Mouse (Mus musculus) gastrocnemius, postnatal 10 days (tissue): ENCODE data around the gene Cyren. TPM values are rescaled to one million over a fixed set of nuclear protein-coding genes. Genes with fewer than 3 reads are reported as not detected.

Experiments
- DNase-seq: peaks from one replicate; pipeline ENCODE4 v3.0.0; 2021; ENCODE audit warnings: mixed read lengths
- total RNA-seq, 2 experiments: library from RNA; stranded (reverse); gene quantifications; 2 replicates each; pipeline ENCODE4 v1.2.3; 2021

Cyren gene
- total RNA-seq, 2 experiments from 2014 or later, result 5.6 TPM

DNA sequence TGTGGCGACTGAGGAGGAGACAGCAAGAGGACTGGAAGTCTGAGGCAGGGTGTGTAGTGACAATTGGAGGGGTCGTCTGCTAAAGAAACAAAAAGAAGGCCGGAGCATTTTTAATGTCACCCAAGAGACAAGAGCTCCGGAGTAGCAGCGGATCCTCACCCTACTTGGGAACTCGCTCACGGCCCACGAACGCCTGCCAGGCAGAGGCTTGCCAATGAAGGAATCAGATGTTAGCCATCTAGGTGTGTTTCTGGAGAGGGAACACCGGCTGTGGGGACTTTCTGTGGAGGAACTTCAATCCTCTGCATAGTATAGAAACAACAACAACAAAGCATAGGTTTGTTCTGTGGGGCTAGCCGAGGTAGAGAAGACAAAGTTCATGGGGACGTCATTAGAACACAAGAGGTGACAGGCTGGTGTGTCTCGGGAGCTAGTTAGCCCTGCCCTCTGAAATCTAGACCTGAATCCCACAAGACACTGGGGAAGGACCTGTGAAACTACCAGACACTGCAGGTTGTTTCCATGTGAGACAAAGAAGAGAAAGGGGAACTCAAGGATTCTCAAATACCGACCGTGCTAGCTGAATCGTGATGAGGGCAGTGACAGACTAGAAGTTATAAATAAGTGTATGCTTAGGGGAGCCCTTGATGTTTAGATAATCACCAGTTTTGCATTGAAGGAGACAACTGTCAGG, 10.4 kb downstream of the Cyren start:
- no peak for DNase-seq

DNA sequence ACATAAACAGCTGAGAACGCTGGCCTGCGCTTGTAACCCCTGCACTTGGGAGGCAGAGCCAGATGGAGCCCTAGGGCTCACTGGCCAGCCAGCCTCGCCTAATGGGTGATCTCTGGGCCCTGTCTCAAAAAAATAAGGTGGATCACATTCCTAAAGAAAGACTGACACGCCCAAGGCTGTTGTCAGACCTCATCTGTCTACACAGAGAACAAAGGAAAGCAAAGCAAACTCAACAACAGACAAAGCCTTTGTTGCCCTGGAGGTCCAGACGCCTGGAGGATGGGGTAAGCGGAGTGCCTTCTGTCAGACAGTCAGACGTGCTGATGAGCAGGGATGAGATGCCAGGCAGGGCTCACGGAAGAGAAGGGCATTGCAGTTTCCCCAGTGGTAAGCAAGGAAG, 11.1 kb downstream of the Cyren start:
- no peak for DNase-seq

DNA sequence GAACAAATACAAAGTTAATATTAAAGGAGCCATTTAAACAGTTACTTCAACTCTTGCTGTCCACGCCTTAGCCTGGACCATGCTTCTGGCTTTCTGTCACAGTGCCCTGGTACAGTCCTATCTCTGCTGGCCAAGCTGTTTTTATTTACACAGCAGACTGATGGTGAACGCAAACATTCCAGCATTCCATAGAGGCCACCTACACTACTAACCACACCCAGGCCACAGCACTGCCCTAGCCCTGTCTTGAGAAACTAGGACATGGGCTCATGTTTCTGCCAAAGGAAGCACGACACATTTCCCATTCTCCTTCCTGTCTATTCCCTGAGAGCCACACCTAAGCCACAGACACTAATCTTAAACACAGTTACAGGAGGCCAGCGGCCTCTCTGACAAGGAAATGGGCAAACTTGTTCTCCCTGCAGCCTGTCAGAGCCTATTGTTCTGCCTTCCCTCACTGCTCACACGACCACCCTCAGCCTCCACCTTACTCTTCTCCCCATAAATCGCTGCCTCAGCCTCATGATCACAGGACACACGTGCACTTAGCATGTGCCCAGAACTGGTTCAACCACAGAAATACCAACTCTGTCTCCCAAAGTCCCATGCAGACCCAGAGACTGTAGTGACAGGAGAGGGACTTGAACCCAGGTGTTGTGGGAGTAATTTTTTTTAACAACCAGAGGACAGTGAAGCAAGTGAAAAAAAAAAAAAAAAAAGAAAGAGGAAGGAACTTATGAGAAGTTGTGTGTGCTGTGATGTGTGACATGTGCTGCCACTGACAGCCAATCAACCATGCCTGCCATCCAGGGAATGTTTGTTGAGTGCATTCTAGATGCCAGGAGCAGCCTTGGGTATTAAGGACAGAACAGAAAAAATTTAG, 11.9 kb downstream of the Cyren start:
- no peak for DNase-seq

DNA sequence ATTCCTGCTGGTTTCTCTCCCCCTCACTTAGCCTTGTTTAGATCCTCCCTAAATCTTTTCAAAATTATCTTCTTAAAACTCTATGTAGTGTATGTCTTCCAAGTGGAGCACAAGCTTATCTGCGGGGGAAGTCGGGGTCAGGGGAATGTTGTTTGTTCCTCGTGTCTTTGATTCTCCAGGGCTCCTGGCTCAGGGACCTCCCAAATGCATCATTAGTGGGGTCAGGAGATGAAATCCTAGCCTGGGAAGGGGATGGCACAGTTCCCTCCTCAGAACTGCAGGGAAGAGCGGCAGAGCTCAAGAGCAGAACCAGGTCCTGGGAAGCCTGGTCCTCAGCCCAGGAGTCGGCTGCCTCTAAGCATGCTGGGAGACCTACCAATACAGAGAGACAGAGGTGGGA, 12.6 kb downstream of the Cyren start:
- no peak for DNase-seq

- DNase-seq, result no peak
Measured at GRCm38 (mm10) chr6:34863786-34864514, 13.9 kb downstream of the Cyren start.

DNA sequence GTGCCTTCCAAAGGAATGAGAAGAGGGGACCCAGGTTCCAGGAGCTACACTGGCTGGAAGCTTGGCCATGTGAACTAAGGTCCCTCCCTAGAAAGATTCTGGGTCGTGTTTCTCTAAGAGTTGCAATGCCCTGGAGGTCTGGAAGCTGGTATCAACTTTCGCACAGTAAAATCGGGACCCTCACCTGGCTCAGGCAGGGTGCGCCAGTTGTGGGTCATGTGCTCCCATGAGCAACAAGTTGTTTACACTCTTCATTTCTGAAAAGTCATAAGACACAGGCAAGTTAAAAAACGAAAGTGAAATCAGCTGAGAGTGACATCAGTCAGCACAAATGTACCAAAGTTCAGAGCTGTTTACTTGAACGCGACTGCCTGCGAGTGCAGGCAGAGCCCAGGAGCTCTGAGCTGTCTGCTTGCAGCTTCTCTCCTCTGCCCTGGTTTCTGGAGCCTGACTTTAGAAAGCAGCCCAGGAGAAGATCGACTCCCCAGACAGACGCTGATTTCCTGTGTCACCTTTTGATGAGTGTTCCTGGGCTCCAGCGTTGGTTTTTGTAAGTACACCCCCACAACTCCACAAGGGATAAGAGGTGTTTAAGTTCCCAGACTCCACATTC, 15.0 kb downstream of the Cyren start, which contains the start of gene Tmem140:
Tmem140 (plus strand) TSS at position 356 of the 613 bp plus-strand sequence.
- peak; percentile 28 for DNase-seq

DNA sequence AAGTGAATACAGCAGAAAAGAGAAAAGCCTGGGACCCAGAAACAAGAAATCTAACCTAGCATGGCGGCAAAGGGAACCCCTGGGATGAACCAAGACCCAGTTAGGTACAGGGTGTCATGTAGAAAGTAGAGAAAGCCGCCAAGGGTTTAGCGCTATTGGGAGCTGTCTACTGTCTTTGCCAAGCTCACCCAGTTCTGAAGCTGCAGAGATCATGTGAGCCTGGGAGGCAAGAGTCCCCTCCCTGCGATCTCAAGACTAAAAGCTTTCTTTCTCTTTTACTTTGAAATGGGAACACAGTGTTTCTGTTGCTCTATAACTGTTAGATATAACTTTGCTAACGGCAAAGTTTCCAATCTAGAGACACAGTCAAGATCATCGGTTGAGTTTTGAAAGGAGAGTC, 15.5 kb downstream of the Cyren start:
- peak; percentile 11 for DNase-seq

DNA sequence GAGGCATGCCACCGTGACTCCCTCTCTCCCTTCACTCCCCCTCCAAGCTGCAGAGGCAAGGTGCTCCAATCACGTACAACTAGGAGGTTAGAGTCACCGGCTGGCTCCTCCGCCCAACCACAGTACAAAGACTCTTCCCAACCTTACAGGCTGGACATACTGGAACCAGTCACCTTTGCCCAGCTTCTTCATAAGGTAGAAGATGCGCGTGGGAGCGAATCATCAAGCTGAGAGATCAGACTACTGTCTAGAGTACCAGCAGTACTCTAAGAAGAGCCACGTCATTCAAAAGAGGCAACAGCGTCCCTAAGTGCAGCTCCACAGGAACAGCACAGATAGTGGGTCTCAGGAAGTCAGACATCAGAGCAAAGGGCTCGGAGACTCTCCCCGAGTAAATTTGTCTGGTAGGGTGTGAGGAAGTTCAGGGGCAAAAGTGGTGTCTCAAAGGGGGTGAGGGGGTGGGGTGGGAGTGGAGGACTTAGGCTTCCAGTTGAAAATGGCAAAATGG, 16.3 kb downstream of the Cyren start:
- no peak for DNase-seq

- DNase-seq, result no peak
Measured at GRCm38 (mm10) chr6:34832352-34832751, 45.5 kb downstream of the Cyren start.

GRCm38 (mm10) chr6:34824406-34824805, 53.5 kb downstream of the Cyren start:
- no peak for DNase-seq

Other genes with a start within 250 kb of the Cyren start
- 1 to 10 TPM; 4.6 to 5.5 TPM for gene Agbl3, start 97.6 kb downstream of the Cyren start, total RNA-seq
- 10 to 100 TPM; 12.6 to 12.9 TPM for gene Tmem140, start 14.9 kb downstream of the Cyren start, total RNA-seq
- 10 to 100 TPM; 12.0 to 15.6 TPM for gene Wdr91, start 32.8 kb upstream of the Cyren start, total RNA-seq
- gene Stra8, start 42.1 kb upstream of the Cyren start, total RNA-seq, result not detected
- gene Slc23a4, start 110.3 kb upstream of the Cyren start, total RNA-seq, result under 1 TPM; 0.19 to 0.45 TPM